Mouse (Mus musculus): ENCODE results near the gene Gjd2.

Gjd2 gene

DNA sequence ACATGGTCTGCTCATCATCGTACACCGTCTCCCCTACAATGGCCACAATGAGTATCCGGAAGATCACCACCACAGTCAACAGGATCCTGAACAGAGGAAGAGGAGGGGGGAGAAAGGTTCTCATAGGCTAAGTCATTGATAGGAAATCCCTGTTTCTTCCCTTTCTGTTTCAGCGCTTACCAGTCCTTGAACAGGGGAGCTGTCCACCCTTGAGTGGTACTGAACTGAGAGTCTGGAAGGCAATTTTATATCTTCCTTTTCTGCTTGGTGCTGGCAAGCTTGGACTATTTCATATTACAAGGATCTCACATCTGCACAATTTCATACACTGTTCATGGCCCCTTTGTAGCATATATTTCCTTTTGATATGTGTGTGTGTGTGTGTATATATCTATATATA is 1.6 kb downstream of the Gjd2 start:
- no peak for DNase-seq

DNA sequence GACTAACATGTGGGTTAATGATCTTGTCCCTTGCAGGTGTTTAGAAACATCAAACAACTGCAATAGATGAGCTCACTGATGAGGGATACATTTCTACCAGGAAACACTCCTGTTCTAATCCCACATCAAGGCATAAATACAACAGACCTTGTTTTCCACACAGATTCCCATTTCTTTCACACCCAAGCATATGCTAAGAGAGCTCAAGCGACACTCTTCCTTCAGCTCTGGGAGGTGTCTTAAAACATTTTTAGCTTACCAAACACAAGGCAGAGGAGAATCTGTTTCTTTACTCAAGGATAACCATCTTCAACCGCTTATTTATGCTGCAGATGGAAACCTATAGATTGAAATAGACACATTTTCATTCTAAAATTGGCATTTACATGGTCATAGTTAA is 5.1 kb downstream of the Gjd2 start:
- DNase-seq, result no peak

DNA sequence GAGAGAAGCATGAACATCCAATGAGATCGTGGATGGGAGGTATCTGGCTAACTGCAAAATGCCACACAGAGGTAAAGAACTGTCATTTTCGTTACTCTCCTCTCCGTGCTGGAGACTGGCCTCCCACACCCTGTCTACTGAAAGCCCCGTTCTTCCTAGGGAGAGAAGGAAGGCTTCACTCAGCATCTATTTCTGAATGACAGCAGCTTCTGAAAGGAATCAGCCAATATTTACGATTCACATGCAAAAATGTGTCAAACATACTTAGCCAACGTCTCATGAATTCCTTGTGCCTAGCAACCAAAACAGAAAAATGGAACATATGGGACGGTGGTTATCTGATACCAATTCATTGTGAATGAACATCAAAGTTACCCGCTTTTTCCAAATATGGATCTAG is 15.9 kb downstream of the Gjd2 start:
- no peak for DNase-seq

DNA sequence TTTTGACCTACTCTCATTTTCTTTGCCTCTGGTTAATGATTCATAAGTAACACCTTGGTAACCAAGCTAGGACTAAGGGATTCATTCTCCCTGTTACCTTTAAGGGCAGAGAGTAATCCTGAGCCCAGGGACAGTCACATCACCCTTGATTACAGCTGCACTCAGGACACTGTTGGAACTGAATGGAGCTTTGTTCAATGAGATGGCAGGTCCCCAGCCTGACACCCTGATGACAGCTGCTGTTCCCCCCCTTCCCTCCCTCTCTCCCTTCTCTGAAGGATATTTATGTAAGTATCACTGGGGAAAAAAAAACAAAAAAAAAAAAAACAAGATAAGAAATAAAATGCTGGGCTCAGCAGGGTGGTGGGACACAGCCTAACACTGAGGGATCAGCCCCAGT is 16.5 kb downstream of the Gjd2 start:
- no peak for DNase-seq

DNA sequence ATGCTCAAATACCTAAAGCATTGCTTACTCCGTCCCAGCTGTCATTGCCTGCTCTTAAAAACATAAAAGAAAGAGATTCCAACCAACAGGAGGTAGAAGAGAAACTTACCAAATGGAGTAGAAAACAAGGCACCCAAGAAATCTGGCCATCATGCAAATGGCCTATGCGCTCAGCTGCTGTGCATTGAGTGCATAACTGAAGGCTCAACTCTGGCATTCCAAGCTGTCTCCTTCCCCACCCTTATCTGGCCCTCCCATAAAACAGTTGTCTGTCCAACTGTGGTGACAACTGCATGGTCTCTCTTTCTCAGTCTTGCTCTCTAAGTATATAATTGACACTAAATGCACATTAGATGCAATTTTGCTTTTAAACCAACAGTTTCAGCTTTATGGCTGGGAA is 28.5 kb downstream of the Gjd2 start:
- DNase-seq, result no peak

DNA sequence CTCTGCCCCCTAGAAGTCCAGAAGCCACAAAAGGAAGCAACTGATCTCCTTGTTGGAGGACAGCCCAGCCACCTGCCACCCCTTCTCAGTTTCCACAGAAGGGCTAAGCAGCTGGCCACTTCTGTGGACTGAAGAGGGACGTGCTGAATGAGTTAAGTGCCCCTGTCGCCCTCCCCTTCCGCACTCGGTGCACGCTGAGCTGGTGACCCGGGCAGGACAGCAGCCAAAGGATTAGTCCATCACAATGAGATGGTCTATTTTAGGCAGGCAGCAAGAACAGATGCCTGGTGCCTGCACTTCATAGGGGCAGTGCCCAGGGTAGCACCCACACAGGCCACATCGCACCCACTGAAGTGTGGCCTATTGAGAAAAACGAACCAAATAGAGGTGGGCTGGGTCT is 32.8 kb downstream of the Gjd2 start:
- DNase-seq, result no peak

DNA sequence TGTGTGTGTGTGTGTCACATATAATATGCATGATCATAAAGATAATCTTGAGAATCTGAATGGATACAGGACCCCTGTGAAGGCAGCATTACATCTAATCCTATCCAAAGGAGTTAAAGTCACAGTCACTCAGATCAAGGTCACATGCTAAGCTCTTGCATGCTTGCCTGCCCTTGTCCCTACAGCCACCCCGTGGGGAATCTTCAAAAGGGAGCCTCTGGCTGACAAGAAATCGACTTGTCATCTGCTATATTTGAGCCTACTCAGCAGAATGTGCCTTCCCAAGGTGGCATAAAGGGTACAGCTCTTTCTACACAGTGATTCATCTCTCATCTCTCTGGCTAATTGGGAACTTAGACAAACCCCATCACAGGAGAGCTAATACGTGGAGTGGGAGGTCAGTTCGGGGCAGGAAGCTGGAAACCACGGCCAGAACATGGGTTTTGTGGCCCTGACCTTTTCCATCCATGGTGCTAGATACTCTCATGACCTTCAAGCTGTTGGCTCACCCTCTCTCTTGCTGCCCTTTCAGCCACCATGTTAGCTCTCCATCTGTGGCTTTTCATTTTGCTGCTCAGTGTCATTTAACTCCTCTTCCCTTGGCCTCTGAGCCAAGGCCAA is 35.2 kb downstream of the Gjd2 start:
- no peak for DNase-seq

DNA sequence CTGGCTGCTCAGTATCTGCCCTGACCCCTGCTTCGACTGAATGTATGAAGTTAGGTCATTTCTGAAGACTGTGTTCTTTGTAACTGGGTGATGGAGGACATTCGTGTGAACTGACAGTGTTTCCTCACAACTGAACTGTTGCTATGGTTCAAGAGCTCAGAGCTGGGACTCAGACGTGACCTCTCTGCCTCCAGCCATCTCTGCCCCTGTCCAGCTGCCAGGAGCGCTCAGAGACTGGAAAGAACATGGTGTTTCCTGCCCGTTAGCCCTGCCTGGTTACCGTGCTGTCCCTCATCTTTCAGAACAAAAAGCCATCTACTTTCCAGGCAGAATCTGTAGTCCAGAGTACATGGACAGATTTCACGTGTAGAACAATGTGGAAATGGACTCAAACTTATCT is 39.5 kb downstream of the Gjd2 start:
- no peak for DNase-seq

DNA sequence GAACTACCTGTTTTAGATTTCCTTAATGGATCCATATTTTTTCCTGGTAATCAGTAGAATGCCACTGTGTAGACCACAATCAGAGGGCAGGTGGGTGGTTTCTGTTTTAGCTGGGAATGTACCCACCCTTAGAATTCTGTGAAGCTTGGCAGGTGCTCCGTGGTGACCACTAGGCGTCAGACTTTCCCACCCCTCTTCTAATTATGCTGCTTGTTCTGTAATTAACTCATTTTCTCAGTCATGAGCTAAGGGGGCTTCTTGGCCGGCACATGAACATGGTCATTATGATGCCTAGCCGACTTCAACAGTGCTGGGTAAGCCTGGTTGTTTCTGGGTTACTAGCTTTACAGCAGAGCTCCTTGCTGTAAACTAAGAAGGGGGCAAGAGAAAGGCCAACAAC is 47.0 kb downstream of the Gjd2 start:
- DNase-seq, result no peak

Measured in kidney, adult 11 months (tissue).